Mouse (Mus musculus): Measurements from ENCODE around the gene Fam98a. TPM values are rescaled to one million over a fixed set of nuclear protein-coding genes. Genes with fewer than 3 reads are reported as not detected.

Fam98a gene
- polyA plus RNA-seq, 1 experiment from 2014 or later = 10.7 TPM

DNA sequence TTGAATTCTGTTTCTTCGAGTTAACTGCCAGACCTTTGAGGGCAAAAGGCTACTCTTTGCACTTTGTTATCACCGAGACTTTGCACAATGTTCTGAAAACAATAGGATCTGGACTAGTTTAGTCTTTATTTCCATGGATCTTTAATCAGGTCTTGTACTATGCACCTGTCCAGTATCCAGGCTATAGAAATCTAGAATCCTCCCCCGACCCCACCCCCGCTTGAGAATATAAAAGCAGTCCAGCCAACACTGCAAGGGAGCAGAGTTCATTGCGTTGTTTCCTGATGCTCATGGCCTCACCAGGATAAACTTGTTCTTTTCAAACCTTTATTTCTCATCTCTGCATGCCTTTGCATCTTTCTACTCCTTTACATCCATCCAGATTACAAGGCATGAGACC lies 42.5 kb downstream of the Fam98a start:
- Histone ChIP-seq H3K36me3 (ENCODE audit: control insufficient read depth, insufficient read depth) (no peaks in the 10 kb centered on the region), H3K9me3 (replicated peaks; ENCODE audit: control insufficient read depth, low read length) (no peaks in the 10 kb centered on the region), H3K4me2 (ENCODE audit: low read depth, low read length) (no peak overlapping the region), H3K27ac (ENCODE audit: low read length) (no peak overlapping the region), H3K9ac (ENCODE audit: low read depth, low read length) (no peak overlapping the region), H3K4me3 (ENCODE audit: low read depth, low read length) (no peak overlapping the region), H3K4me1 (ENCODE audit: control insufficient read depth, low read depth, low read length) (no peaks in the 10 kb centered on the region), H3K27me3 (ENCODE audit: control insufficient read depth, insufficient read depth, low read depth, low read length) (no peaks in the 10 kb centered on the region)
- WGBS (ENCODE audit: insufficient replicate concordance) = 68% methylated on average over 5 of the region's 5 CpGs
- ATAC-seq (ENCODE audit: low read depth) = no peak

DNA sequence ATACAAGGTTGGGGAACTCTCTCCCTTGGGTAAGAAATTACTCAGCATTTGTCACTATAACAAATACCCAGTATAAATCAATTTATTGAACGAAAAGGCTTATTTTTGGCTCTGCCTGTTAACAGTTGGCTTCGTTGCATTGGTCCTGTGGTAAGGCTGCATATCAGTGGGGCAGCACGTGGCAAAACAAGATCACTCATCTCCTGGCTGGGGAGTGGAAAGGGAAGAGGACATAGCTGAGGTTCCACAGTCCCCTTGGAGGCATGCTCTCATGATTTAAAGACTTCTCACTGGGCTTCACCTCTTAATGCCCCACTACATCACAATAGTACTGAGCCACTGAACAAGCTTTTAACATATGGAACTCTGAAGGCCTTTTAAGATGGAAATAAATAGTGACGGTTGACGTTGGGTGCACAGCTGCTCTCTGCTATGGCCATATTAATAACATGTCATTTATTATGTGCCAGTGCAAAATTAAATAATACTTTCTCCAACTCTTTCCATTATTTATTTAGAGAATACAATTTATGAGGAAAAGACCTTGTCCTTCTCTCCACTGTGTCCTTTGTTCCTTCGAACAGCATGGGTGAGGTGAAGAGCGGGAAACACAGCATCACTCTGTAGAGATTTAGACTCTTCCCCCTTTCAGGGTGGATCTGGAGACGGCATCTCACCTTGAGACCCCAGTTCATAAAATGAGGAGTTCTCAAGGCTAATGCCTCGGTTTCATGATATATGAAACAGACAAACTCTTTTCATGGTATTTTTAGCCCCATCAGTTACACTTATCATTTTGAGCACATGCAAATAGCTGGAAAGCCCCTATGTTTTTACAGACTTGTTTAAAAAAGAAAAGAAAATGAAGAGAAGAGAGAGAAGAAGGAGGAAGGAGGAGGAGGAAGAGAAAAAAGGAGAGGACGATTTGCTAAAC lies 44.8 kb downstream of the Fam98a start:
- Histone ChIP-seq H3K9me3 (replicated peaks; ENCODE audit: control insufficient read depth, low read length) (no peaks in the 10 kb centered on the region), H3K36me3 (ENCODE audit: control insufficient read depth, insufficient read depth) (no peaks in the 10 kb centered on the region), H3K4me2 (ENCODE audit: low read depth, low read length) (no peak overlapping the region), H3K4me3 (ENCODE audit: low read depth, low read length) (no peak overlapping the region), H3K27me3 (ENCODE audit: control insufficient read depth, insufficient read depth, low read depth, low read length) (no peaks in the 10 kb centered on the region), H3K4me1 (ENCODE audit: control insufficient read depth, low read depth, low read length) (no peaks in the 10 kb centered on the region), H3K9ac (ENCODE audit: low read depth, low read length) (no peak overlapping the region), H3K27ac (ENCODE audit: low read length) (no peak overlapping the region)
- ATAC-seq (ENCODE audit: low read depth) = no peak
- 59% methylated on average over 10 of the region's 10 CpGs for WGBS (ENCODE audit: insufficient replicate concordance)

DNA sequence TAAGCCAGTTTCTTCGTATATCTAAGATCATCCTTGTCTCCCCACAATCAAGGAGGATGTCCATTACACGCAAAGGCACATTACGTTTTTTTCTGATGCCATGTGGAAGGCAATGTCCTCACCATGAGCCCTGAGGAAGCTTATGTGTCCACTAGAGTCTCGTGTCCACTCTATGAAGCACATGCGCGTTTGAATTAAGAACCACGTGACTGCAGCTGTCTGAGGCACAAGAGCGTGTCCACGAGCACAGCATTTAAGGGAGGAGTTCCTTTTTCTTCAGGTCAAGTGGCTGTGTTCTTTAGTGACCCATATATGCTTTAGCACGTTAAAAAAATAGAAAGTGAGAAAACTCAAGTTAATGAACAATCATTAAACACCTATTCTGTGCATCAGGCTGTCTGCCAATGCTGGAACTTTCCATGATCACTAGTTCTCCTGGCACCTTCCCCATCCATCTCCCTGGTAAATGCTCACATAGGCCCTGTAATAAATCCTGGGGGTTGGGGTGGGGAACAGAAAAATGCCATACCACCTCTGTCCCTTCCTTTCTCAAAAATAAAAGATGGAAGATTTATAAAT lies 45.6 kb downstream of the Fam98a start:
- Histone ChIP-seq H3K9me3 (replicated peaks; ENCODE audit: control insufficient read depth, low read length) (no peaks in the 10 kb centered on the region), H3K4me3 (ENCODE audit: low read depth, low read length) (no peak overlapping the region), H3K9ac (ENCODE audit: low read depth, low read length) (no peak overlapping the region), H3K4me2 (ENCODE audit: low read depth, low read length) (no peak overlapping the region), H3K36me3 (ENCODE audit: control insufficient read depth, insufficient read depth) (no peaks in the 10 kb centered on the region), H3K27me3 (ENCODE audit: control insufficient read depth, insufficient read depth, low read depth, low read length) (no peaks in the 10 kb centered on the region), H3K27ac (ENCODE audit: low read length) (no peak overlapping the region), H3K4me1 (ENCODE audit: control insufficient read depth, low read depth, low read length) (no peaks in the 10 kb centered on the region)
- WGBS (ENCODE audit: insufficient replicate concordance) = 67% methylated on average over 10 of the region's 10 CpGs
- no peak for ATAC-seq (ENCODE audit: low read depth)

DNA sequence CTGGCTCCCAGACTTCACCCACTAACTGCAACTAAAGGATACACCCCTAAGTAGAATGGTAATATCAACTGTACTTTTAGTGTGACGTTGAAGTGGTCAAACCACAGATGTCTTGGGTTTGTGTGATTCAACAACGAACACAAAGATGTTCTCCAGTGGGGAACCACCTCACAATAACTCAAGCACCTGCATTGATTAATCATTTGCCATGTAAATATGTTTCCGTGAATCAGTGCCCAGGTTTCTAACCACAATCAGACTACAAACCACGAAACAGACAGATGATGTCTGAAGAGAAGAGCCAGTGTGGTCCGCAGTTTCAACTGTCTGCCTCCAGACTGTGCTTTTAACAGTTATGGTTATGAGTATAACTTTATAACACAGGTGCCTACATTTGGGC lies 46.7 kb downstream of the Fam98a start:
- no peak for ATAC-seq (ENCODE audit: low read depth)
- WGBS (ENCODE audit: insufficient replicate concordance) = 57% methylated on average over 5 of the region's 5 CpGs
- H3K27ac ChIP-seq (ENCODE audit: low read length) = no peak overlapping the region
- H3K9me3 ChIP-seq (replicated peaks; ENCODE audit: control insufficient read depth, low read length) = no peaks in the 10 kb centered on the region
- no peaks in the 10 kb centered on the region for H3K4me1 ChIP-seq (ENCODE audit: control insufficient read depth, low read depth, low read length)
- H3K27me3 ChIP-seq (ENCODE audit: control insufficient read depth, insufficient read depth, low read depth, low read length) = no peaks in the 10 kb centered on the region
- no peak overlapping the region for H3K4me2 ChIP-seq (ENCODE audit: low read depth, low read length)
- H3K4me3 ChIP-seq (ENCODE audit: low read depth, low read length) = no peak overlapping the region
- no peak overlapping the region for H3K9ac ChIP-seq (ENCODE audit: low read depth, low read length)
- no peaks in the 10 kb centered on the region for H3K36me3 ChIP-seq (ENCODE audit: control insufficient read depth, insufficient read depth)

DNA sequence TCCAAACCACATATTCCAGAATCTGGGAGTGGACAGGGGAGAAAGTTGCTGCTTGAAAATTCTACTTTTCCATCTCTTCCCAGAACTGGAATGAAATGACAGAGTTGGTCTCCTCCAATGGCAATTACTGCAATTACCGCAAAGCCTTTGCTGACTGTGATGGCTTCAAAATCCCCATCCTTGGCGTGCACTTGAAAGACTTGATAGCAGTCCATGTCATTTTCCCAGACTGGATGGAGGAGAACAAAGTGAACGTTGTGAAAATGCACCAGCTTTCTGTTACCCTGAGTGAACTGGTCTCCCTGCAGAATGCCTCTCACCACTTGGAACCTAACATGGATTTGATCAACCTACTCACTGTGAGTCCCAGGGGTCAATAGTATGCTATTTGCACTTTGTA lies 48.7 kb downstream of the Fam98a start:
- ATAC-seq (ENCODE audit: low read depth) = no peak

DNA sequence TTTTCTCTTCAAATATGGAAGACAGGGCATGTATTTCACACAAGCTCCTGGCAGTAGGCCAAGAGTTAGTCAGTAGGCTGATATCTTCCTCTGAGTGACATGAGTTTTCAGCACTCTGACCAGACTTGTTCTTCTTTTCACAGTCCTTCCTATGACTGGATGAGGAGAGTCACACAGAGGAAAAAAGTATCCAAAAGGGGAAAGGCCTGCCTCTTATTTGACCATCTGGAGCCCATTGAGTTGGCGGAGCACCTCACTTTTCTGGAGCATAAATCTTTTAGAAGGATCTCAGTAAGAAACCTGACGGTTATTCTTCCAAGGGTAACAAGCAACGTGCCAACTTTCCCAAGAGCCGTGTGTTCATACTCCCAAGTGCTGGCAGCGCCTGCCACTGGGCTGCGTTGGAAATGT lies 53.5 kb downstream of the Fam98a start:
- Histone ChIP-seq H3K4me2 (ENCODE audit: low read depth, low read length) (no peak overlapping the region), H3K36me3 (ENCODE audit: control insufficient read depth, insufficient read depth) (no peaks in the 10 kb centered on the region), H3K27ac (ENCODE audit: low read length) (no peak overlapping the region), H3K27me3 (ENCODE audit: control insufficient read depth, insufficient read depth, low read depth, low read length) (no peaks in the 10 kb centered on the region), H3K4me3 (ENCODE audit: low read depth, low read length) (no peak overlapping the region), H3K9me3 (replicated peaks; ENCODE audit: control insufficient read depth, low read length) (no peaks in the 10 kb centered on the region), H3K4me1 (ENCODE audit: control insufficient read depth, low read depth, low read length) (no peaks in the 10 kb centered on the region), H3K9ac (ENCODE audit: low read depth, low read length) (no peak overlapping the region)
- WGBS (ENCODE audit: insufficient replicate concordance) = 77% methylated on average over 6 of the region's 6 CpGs
- no peak for ATAC-seq (ENCODE audit: low read depth)

More for the DNA sequence above, 48.7 kb downstream of the Fam98a start:
- no peak overlapping the region for H3K4me2 ChIP-seq (ENCODE audit: low read depth, low read length)
- no peaks in the 10 kb centered on the region for H3K4me1 ChIP-seq (ENCODE audit: control insufficient read depth, low read depth, low read length)
- H3K27me3 ChIP-seq (ENCODE audit: control insufficient read depth, insufficient read depth, low read depth, low read length) = no peaks in the 10 kb centered on the region
- 74% methylated on average over 3 of the region's 3 CpGs for WGBS (ENCODE audit: insufficient replicate concordance)
- no peaks in the 10 kb centered on the region for H3K9me3 ChIP-seq (replicated peaks; ENCODE audit: control insufficient read depth, low read length)
- H3K27ac ChIP-seq (ENCODE audit: low read length) = no peak overlapping the region
- H3K4me3 ChIP-seq (ENCODE audit: low read depth, low read length) = no peak overlapping the region
- H3K9ac ChIP-seq (ENCODE audit: low read depth, low read length) = no peak overlapping the region
- H3K36me3 ChIP-seq (ENCODE audit: control insufficient read depth, insufficient read depth) = no peaks in the 10 kb centered on the region

DNA sequence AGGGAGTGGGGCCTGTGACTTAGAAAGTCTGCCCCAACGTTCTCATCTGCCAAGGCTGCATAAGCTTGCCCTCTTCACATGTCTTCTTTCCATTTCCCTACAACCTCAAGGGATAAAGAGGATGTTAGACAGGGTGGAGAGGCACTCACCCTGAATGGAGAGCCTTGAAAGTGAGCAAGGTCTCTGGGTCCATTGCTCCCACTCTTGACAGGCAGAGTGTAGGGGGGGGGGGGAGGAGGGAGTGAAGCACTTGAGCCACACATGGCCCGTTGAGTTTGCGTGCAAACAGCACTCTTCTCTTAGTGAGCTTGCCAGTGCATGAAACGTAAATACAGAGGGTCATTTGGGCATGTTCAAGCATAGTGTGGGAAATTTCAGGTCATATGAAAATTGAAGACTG lies 56.5 kb downstream of the Fam98a start:
- H3K27ac ChIP-seq (ENCODE audit: low read length) = no peak overlapping the region
- WGBS (ENCODE audit: insufficient replicate concordance) = 62% methylated on average over 4 of the region's 4 CpGs
- H3K27me3 ChIP-seq (ENCODE audit: control insufficient read depth, insufficient read depth, low read depth, low read length) = no peaks in the 10 kb centered on the region
- no peak overlapping the region for H3K9ac ChIP-seq (ENCODE audit: low read depth, low read length)
- no peaks in the 10 kb centered on the region for H3K9me3 ChIP-seq (replicated peaks; ENCODE audit: control insufficient read depth, low read length)
- no peak overlapping the region for H3K4me2 ChIP-seq (ENCODE audit: low read depth, low read length)
- ATAC-seq (ENCODE audit: low read depth) = no peak
- no peak overlapping the region for H3K4me3 ChIP-seq (ENCODE audit: low read depth, low read length)
- no peaks in the 10 kb centered on the region for H3K4me1 ChIP-seq (ENCODE audit: control insufficient read depth, low read depth, low read length)
- H3K36me3 ChIP-seq (ENCODE audit: control insufficient read depth, insufficient read depth) = no peaks in the 10 kb centered on the region

Other genes with a start within 250 kb of the Fam98a start
- 3.8 and 4.4 TPM in 2 replicates for gene Rasgrp3, start 116.0 kb downstream of the Fam98a start, polyA plus RNA-seq (2015; fragmentation: Nextera tagmentation; extraction: Ambion mirVana)

All from liver, embryonic 16.5 days (tissue).